Mouse (Mus musculus) bone marrow macrophage, adult 2 months (primary cell): ENCODE results near the gene Olfr1417.

Experiments used
- CTCF ChIP-seq: IDR thresholded peaks from 2 replicates; pipeline ENCODE4 v1.5.1; 2012; ENCODE audit warnings: low read depth, mild to moderate bottlenecking, low read length, moderate library complexity
- POLR2A ChIP-seq: IDR thresholded peaks from 2 replicates; pipeline ENCODE4 v1.6.1; 2012; ENCODE audit warnings: mild to moderate bottlenecking, low read depth, low read length, borderline replicate concordance

- TF ChIP-seq CTCF (no peak), POLR2A (no peak)
These were observed 18.8 kb downstream of the Olfr1417 start for GRCm38 (mm10) chr19:11820211-11820610.
